In genomic region chr15:96129699-96130098, GRCm38 (mm10) we compare ENCODE assay signal across 22 mouse cellular contexts.
DNase-seq lines count a peak whose midpoint lies in the region; ATAC-seq lines count a peak whose summit lies in the region.
"Had no signal": no experiment of that assay in that cellular context is flagged by ENCODE, and none has a peak within 500 bp of the region (broad histone marks: within the 10 kb centered on the region; RNA-seq: fewer than 3 reads in every experiment).

No protein-coding gene starts in this region.

- H3K27me3 ChIP-seq in kidney, embryonic 14.5 days (ENCODE audit: control insufficient read depth, insufficient read depth, low read length): no peaks in the 10 kb centered on the region
- H3K27me3 ChIP-seq in kidney, embryonic 16.5 days (ENCODE audit: insufficient read depth, low read length): no peaks in the 10 kb centered on the region
- H3K27me3 ChIP-seq in limb, embryonic 10.5 days (ENCODE audit: low read depth, poor library complexity, severe bottlenecking): no peaks in the 10 kb centered on the region
- H3K27me3 ChIP-seq: embryonic facial prominence, embryonic 13.5 days; embryonic facial prominence, embryonic 15.5 days; forebrain, embryonic 12.5 days had no signal

- H3K36me3 ChIP-seq in kidney, embryonic 14.5 days (ENCODE audit: control insufficient read depth, insufficient read depth, low read length): no peaks in the 10 kb centered on the region
- H3K36me3 ChIP-seq in kidney, embryonic 16.5 days (ENCODE audit: insufficient read depth, low read length): no peaks in the 10 kb centered on the region
- H3K36me3 ChIP-seq in limb, embryonic 10.5 days: no peaks in the 10 kb centered on the region
- H3K36me3 ChIP-seq: embryonic facial prominence, embryonic 13.5 days; embryonic facial prominence, embryonic 15.5 days; forebrain, embryonic 10.5 days; forebrain, embryonic 12.5 days had no signal

- H3K27ac ChIP-seq in kidney, embryonic 14.5 days (ENCODE audit: low read depth, low read length): no peak overlapping the region
- H3K27ac ChIP-seq in kidney, embryonic 16.5 days (ENCODE audit: low read length): no peak overlapping the region
- no peak overlapping the region for H3K27ac ChIP-seq in limb, embryonic 10.5 days
- H3K27ac ChIP-seq: embryonic facial prominence, embryonic 13.5 days; embryonic facial prominence, embryonic 15.5 days; forebrain, embryonic 10.5 days; forebrain, embryonic 12.5 days had no signal

- DNase-seq in kidney, adult 8-10 months: no peak
- no peak for DNase-seq in kidney, postnatal 14 days
- DNase-seq in limb, embryonic 10.5 days (ENCODE audit: low spot score): peak; percentile 23
- DNase-seq in retina, postnatal 1 day: no peak
- DNase-seq: adrenal gland, adult 2 months; adrenal gland, postnatal 10 days; adrenal gland, postnatal 25 days; cerebellum, adult 11 months; cerebellum, adult 18-20 months; cerebellum, adult 8-10 months; cerebellum, adult 9-11 months; cerebellum, postnatal 14 days; cerebellum, postnatal 36 days; embryo, embryonic 11 days had no signal

- no peak overlapping the region for H3K9ac ChIP-seq in kidney, embryonic 14.5 days (ENCODE audit: low read depth, low read length)
- H3K9ac ChIP-seq in kidney, embryonic 16.5 days (replicated peaks; ENCODE audit: low read length): no peak overlapping the region
- H3K9ac ChIP-seq: embryonic facial prominence, embryonic 13.5 days; embryonic facial prominence, embryonic 15.5 days; forebrain, embryonic 12.5 days had no signal

- H3K4me1 ChIP-seq in kidney, embryonic 14.5 days (ENCODE audit: control insufficient read depth, insufficient read depth, low read length): 0 out of 2 replicates have a peak, but pooled peaks cover 6% of the 10 kb centered on the region
- 0 out of 2 replicates have a peak, but pooled peaks cover 7% of the 10 kb centered on the region for H3K4me1 ChIP-seq in kidney, embryonic 16.5 days (ENCODE audit: insufficient read depth, low read length)
- H3K4me1 ChIP-seq in limb, embryonic 10.5 days: peaks cover 17% of the 10 kb centered on the region
- H3K4me1 ChIP-seq: forebrain, embryonic 12.5 days had no signal

- ATAC-seq in kidney, embryonic 14.5 days (ENCODE audit: low FRiP score, low TSS enrichment): peak; percentile 69
- ATAC-seq in kidney, embryonic 16.5 days (ENCODE audit: low FRiP score, low TSS enrichment): peak; percentile 35; the same call in 1 of the 2 replicates
- ATAC-seq: forebrain, embryonic 14.5 days had no signal

- 64% methylated on average over 4 of the region's 4 CpGs for WGBS in kidney, embryonic 14.5 days
- WGBS in kidney, embryonic 16.5 days: 58% methylated on average over 4 of the region's 4 CpGs
- WGBS in limb, embryonic 10.5 days: 96% methylated on average over 4 of the region's 4 CpGs

- H3K4me2 ChIP-seq in kidney, embryonic 14.5 days (replicated peaks; ENCODE audit: low read depth, low read length): no peak overlapping the region
- no peak overlapping the region for H3K4me2 ChIP-seq in kidney, embryonic 16.5 days (replicated peaks; ENCODE audit: low read depth, low read length)
- H3K4me2 ChIP-seq: embryonic facial prominence, embryonic 13.5 days; embryonic facial prominence, embryonic 15.5 days; forebrain, embryonic 12.5 days had no signal

- H3K9me3 ChIP-seq in kidney, embryonic 14.5 days (ENCODE audit: control insufficient read depth, low read length): no peaks in the 10 kb centered on the region
- H3K9me3 ChIP-seq in kidney, embryonic 16.5 days (ENCODE audit: low read length): no peaks in the 10 kb centered on the region
- H3K9me3 ChIP-seq in limb, embryonic 10.5 days (replicated peaks): no peaks in the 10 kb centered on the region
- H3K9me3 ChIP-seq: embryonic facial prominence, embryonic 13.5 days; embryonic facial prominence, embryonic 15.5 days; forebrain, embryonic 10.5 days; forebrain, embryonic 12.5 days had no signal

- no peak overlapping the region for H3K4me3 ChIP-seq in kidney, embryonic 14.5 days (ENCODE audit: low read length)
- no peak overlapping the region for H3K4me3 ChIP-seq in kidney, embryonic 16.5 days (ENCODE audit: low read length)
- H3K4me3 ChIP-seq in limb, embryonic 10.5 days: no peak overlapping the region
- H3K4me3 ChIP-seq: embryonic facial prominence, embryonic 13.5 days; embryonic facial prominence, embryonic 15.5 days; erythroblast, embryonic 14.5 days; forebrain, embryonic 10.5 days; forebrain, embryonic 12.5 days had no signal
